Mouse (Mus musculus): ENCODE measurements around the gene Llgl2. TPM values are rescaled to one million over a fixed set of nuclear protein-coding genes. Genes with fewer than 3 reads are reported as not detected.

Llgl2 gene
- polyA plus RNA-seq, 1 experiment from 2014 or later, result 2.5 TPM

DNA sequence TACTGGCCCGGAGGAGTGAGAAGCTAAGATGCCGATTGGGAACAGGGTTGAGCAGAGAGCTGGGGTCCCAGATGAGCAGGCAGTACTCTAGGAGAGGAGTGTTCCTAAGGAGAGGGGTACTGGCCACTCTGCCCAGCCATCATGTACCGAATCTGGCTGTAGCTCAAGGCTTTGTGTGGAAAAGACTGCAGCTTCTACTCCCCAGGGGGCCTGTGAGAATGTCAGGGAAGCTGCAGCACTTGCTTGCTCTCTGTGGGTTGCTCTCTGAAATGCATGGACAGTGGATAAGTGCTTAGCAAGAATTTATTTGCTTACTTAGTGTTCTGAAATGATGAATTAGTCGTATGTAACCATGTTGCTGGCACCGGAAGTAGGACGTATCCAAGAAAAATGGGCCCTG, 37.4 kb upstream of the Llgl2 start:
- H3K36me3 ChIP-seq (ENCODE audit: control insufficient read depth, insufficient read depth, low read length), result peaks cover 14% of the 10 kb centered on the region; the same call in 1 of the 2 replicates
- no peak overlapping the region for H3K4me3 ChIP-seq (ENCODE audit: low read depth, low read length)
- no peak for DNase-seq (ENCODE audit: low spot score, missing footprints)
- no peaks in the 10 kb centered on the region for H3K9me3 ChIP-seq (ENCODE audit: control insufficient read depth, low read length)
- H3K4me1 ChIP-seq (ENCODE audit: control insufficient read depth, insufficient read depth, low read length), result peaks cover 16% of the 10 kb centered on the region
- 72% methylated on average over 6 of the region's 6 CpGs for WGBS
- H3K27me3 ChIP-seq (ENCODE audit: control insufficient read depth, insufficient read depth, low read length), result no peaks in the 10 kb centered on the region
- no peak overlapping the region for H3K4me2 ChIP-seq
- no peak overlapping the region for H3K27ac ChIP-seq (ENCODE audit: low read depth, low read length)
- no peak for ATAC-seq (ENCODE audit: low FRiP score)
- H3K9ac ChIP-seq (ENCODE audit: low read length), result no peak overlapping the region

DNA sequence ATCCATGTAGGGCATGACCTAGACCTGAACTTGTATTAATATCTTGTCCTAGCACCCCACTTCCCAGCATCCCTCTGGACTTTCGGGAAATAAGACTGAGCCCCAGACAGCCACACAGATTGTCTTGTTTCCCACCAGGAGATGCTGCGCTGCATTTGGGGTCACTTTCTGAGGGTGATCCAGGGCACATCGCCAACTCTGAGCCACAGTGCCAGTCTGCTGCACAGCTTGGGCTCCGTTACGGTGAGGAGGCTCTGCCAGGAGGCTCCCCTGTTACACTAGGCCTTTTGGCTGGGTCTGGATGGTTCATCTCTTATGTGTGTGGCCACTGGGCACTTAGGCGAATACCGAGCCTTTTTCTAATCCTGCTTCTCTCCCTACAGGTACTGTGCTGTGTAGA, 34.1 kb upstream of the Llgl2 start:
- Histone ChIP-seq H3K27me3 (ENCODE audit: control insufficient read depth, insufficient read depth, low read length) (no peaks in the 10 kb centered on the region), H3K27ac (ENCODE audit: low read depth, low read length) (no peak overlapping the region), H3K9ac (ENCODE audit: low read length) (no peak overlapping the region), H3K4me2 (no peak overlapping the region), H3K4me3 (ENCODE audit: low read depth, low read length) (no peak overlapping the region), H3K36me3 (ENCODE audit: control insufficient read depth, insufficient read depth, low read length) (peaks cover 34% of the 10 kb centered on the region), H3K9me3 (ENCODE audit: control insufficient read depth, low read length) (no peaks in the 10 kb centered on the region), H3K4me1 (ENCODE audit: control insufficient read depth, insufficient read depth, low read length) (peaks cover 6% of the 10 kb centered on the region)
- 95% methylated on average over 7 of the region's 7 CpGs for WGBS
- DNase-seq (ENCODE audit: low spot score, missing footprints), result no peak
- ATAC-seq (ENCODE audit: low FRiP score), result no peak

DNA sequence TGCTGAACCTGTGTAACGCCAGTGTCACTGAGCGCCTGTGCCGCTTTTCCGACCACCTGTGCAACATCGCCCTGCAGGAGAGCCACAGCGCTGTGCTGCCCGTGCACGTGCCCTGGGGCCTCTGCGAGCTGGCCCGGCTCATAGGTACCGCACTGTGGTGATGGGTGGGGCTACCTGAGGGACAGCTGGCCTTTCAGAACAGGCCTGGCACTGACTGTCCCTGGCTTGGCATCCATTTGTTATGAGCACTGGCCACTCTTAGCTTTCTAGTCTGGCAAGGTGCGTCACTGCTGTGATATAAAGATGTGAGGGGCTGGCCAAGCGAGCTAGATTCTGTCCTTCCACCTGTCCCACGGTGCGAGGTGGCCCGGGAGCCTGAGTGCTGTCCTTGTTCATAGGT, 31.9 kb upstream of the Llgl2 start:
- DNase-seq (ENCODE audit: low spot score, missing footprints) (no peak), ATAC-seq (ENCODE audit: low FRiP score) (no peak)
- H3K36me3 ChIP-seq (ENCODE audit: control insufficient read depth, insufficient read depth, low read length), result peaks cover 38% of the 10 kb centered on the region
- no peaks in the 10 kb centered on the region for H3K27me3 ChIP-seq (ENCODE audit: control insufficient read depth, insufficient read depth, low read length)
- H3K9me3 ChIP-seq (ENCODE audit: control insufficient read depth, low read length), result no peaks in the 10 kb centered on the region
- H3K9ac ChIP-seq (ENCODE audit: low read length), result no peak overlapping the region
- no peaks in the 10 kb centered on the region for H3K4me1 ChIP-seq (ENCODE audit: control insufficient read depth, insufficient read depth, low read length)
- H3K27ac ChIP-seq (ENCODE audit: low read depth, low read length), result no peak overlapping the region
- no peak overlapping the region for H3K4me2 ChIP-seq
- no peak overlapping the region for H3K4me3 ChIP-seq (ENCODE audit: low read depth, low read length)
- 95% methylated on average over 16 of the region's 16 CpGs for WGBS

DNA sequence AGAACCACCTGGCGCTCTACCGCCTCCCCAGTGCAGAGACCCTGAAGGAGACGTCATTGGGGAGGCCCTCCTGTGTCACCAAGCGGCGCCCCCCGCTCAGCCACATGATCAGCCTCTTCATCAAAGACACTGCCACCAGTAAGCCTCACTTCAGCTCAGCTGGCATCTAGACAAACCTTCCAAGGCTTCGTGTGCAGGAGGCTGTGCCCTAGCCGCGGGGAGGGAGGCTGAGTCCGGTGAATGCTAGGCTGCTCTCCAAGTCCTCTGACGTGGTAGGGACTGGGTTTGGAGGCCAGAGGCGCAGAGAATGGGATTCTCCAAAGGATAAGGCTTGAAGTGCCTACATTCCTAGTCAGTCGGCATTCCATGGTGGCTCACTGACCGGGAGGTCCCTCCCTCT, 31.5 kb upstream of the Llgl2 start:
- 86% methylated on average over 14 of the region's 14 CpGs for WGBS
- Histone ChIP-seq H3K4me1 (ENCODE audit: control insufficient read depth, insufficient read depth, low read length) (no peaks in the 10 kb centered on the region), H3K36me3 (ENCODE audit: control insufficient read depth, insufficient read depth, low read length) (peaks cover 38% of the 10 kb centered on the region), H3K9me3 (ENCODE audit: control insufficient read depth, low read length) (no peaks in the 10 kb centered on the region), H3K4me2 (no peak overlapping the region), H3K27ac (ENCODE audit: low read depth, low read length) (no peak overlapping the region), H3K4me3 (ENCODE audit: low read depth, low read length) (no peak overlapping the region), H3K9ac (ENCODE audit: low read length) (no peak overlapping the region), H3K27me3 (ENCODE audit: control insufficient read depth, insufficient read depth, low read length) (no peaks in the 10 kb centered on the region)
- ATAC-seq (ENCODE audit: low FRiP score) (no peak), DNase-seq (ENCODE audit: low spot score, missing footprints) (no peak)

DNA sequence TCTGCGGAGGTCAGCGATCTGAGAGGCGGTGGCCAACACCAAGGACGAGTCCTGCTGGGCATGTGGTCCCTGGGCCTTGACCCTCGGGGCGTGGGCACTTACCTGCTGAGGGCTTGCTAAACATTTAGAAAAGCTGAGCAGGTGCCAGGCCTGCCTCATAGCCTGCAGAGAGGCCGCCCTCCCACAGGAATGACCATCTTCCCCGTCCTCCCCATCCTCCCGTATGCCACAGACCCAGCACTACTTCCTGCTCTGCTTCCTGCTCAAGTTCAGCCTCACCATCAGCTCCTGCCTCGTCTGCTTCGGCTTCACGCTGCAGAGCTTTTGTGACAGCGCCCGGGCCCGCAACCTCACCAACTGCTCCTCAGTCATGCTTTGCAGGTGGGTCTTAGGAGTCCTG, 27.0 kb upstream of the Llgl2 start:
- H3K27ac ChIP-seq (ENCODE audit: low read depth, low read length), result no peak overlapping the region
- peaks cover 39% of the 10 kb centered on the region for H3K36me3 ChIP-seq (ENCODE audit: control insufficient read depth, insufficient read depth, low read length)
- no peak for DNase-seq (ENCODE audit: low spot score, missing footprints)
- H3K4me1 ChIP-seq (ENCODE audit: control insufficient read depth, insufficient read depth, low read length), result no peaks in the 10 kb centered on the region
- no peak overlapping the region for H3K4me2 ChIP-seq
- no peak overlapping the region for H3K9ac ChIP-seq (ENCODE audit: low read length)
- no peaks in the 10 kb centered on the region for H3K27me3 ChIP-seq (ENCODE audit: control insufficient read depth, insufficient read depth, low read length)
- WGBS, result 86% methylated on average over 15 of the region's 15 CpGs
- no peak overlapping the region for H3K4me3 ChIP-seq (ENCODE audit: low read depth, low read length)
- no peaks in the 10 kb centered on the region for H3K9me3 ChIP-seq (ENCODE audit: control insufficient read depth, low read length)
- no peak for ATAC-seq (ENCODE audit: low FRiP score)

DNA sequence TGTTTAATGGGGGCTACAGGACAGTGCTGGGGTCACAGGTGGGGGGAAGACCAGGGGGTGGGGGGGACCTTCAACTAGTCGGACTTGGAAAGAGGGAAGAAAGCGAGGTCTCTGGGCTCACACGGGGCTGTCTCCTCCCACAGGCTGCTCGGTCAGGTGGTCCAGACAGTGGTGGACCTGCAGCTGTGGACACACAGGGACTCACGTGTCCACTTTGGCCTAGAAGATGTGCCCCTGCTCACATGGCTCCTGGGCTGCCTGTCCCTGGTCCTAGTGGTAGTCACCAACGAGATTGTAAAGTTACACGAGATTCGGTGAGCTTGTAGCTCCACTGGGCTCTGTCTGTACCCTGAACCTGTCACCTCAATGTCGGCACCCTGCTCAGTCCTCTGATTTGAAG, 26.2 kb upstream of the Llgl2 start:
- Histone ChIP-seq H3K27ac (ENCODE audit: low read depth, low read length) (no peak overlapping the region), H3K36me3 (ENCODE audit: control insufficient read depth, insufficient read depth, low read length) (peaks cover 33% of the 10 kb centered on the region), H3K9me3 (ENCODE audit: control insufficient read depth, low read length) (no peaks in the 10 kb centered on the region), H3K4me3 (ENCODE audit: low read depth, low read length) (no peak overlapping the region), H3K4me2 (no peak overlapping the region), H3K4me1 (ENCODE audit: control insufficient read depth, insufficient read depth, low read length) (no peaks in the 10 kb centered on the region; the same call in 1 of the 2 replicates), H3K9ac (ENCODE audit: low read length) (no peak overlapping the region), H3K27me3 (ENCODE audit: control insufficient read depth, insufficient read depth, low read length) (no peaks in the 10 kb centered on the region)
- DNase-seq (ENCODE audit: low spot score, missing footprints) (no peak), ATAC-seq (ENCODE audit: low FRiP score) (no peak)
- WGBS, result 86% methylated on average over 9 of the region's 9 CpGs

DNA sequence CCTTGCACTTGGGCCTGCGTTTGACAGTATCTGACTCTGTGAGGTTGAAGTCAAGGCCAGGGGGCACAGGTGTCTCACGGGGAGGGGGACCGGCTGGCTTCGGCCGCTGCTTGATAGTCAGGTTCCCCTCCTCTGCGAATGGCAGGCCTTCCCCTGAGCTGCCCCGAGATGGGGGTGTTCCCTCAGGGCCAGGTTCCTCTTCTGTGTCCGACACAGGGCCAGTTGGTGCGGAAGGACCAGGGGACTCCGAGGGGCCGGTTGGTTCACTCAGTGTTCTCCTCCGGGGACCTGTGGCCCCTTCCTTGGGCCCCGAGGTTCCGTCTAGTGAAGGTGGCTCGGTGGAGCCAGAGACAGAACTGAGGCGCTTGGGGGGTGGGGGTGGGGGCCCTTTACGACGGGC, 22.9 kb upstream of the Llgl2 start:
- no peaks in the 10 kb centered on the region for H3K9me3 ChIP-seq (ENCODE audit: control insufficient read depth, low read length)
- H3K9ac ChIP-seq (ENCODE audit: low read length), result no peak overlapping the region
- peaks cover 34% of the 10 kb centered on the region for H3K36me3 ChIP-seq (ENCODE audit: control insufficient read depth, insufficient read depth, low read length)
- no peaks in the 10 kb centered on the region for H3K27me3 ChIP-seq (ENCODE audit: control insufficient read depth, insufficient read depth, low read length)
- no peaks in the 10 kb centered on the region; the same call in 1 of the 2 replicates for H3K4me1 ChIP-seq (ENCODE audit: control insufficient read depth, insufficient read depth, low read length)
- WGBS, result 93% methylated on average over 18 of the region's 18 CpGs
- no peak for DNase-seq (ENCODE audit: low spot score, missing footprints)
- H3K4me3 ChIP-seq (ENCODE audit: low read depth, low read length), result no peak overlapping the region
- no peak for ATAC-seq (ENCODE audit: low FRiP score)
- H3K27ac ChIP-seq (ENCODE audit: low read depth, low read length), result no peak overlapping the region
- H3K4me2 ChIP-seq, result no peak overlapping the region

DNA sequence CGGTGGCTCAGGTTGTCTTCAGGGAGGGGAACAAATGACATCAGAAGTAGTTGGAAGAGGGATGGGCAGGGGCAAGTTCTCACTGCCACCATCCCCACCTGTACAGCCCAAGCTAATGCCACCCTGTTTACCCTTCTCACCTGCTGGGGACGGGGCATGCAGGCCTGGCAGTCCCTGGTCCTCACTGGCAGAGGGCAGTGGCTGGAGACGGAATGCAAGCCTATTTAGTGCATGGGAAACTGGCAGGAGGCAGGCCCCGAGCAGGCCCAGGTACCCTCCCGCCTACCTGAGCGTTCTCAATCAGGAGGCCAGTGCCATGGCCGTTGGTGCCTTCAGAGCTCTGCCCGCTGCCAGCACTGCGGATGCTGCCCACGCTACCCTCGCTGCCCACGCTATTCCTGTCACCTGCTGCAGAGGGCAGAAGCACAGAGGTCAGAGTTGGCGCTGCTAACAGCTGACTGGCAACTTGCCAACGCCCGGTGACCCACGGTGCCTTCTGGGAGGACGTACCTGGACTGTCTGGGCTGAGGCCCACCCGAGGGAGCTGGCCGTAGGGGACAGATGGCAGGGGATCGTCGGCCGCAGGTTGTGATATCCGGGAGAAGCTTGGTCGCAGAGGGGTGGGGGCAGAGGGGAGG, 20.7 kb upstream of the Llgl2 start:
- Histone ChIP-seq H3K9me3 (ENCODE audit: control insufficient read depth, low read length) (no peaks in the 10 kb centered on the region), H3K27ac (ENCODE audit: low read depth, low read length) (no peak overlapping the region), H3K4me1 (ENCODE audit: control insufficient read depth, insufficient read depth, low read length) (no peaks in the 10 kb centered on the region; the same call in none of the 2 replicates), H3K9ac (ENCODE audit: low read length) (no peak overlapping the region), H3K27me3 (ENCODE audit: control insufficient read depth, insufficient read depth, low read length) (no peaks in the 10 kb centered on the region), H3K4me3 (ENCODE audit: low read depth, low read length) (no peak overlapping the region), H3K36me3 (ENCODE audit: control insufficient read depth, insufficient read depth, low read length) (peaks cover 35% of the 10 kb centered on the region), H3K4me2 (no peak overlapping the region)
- ATAC-seq (ENCODE audit: low FRiP score) (no peak), DNase-seq (ENCODE audit: low spot score, missing footprints) (no peak)
- WGBS, result 94% methylated on average over 24 of the region's 24 CpGs

DNA sequence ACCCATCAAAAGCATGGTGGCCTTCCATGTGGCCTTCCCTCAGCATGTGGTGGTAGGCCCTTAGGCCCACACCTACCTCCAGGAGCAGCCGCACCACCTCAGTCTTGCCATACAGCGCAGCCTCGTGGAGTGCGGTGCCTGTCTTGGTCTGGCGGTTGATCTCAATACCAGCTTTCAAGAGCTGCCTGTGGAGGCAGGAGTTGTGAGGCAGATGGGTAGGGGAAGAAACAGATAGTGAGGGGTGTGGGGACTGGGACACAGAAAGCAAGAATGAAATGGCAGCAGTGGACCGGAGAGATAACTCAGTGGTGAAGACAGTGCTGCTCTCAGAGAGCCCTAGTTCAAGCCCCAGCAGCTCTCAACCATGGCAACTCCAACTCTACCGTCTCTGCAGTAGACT, 18.8 kb upstream of the Llgl2 start:
- Histone ChIP-seq H3K4me1 (ENCODE audit: control insufficient read depth, insufficient read depth, low read length) (peaks cover 12% of the 10 kb centered on the region), H3K4me3 (ENCODE audit: low read depth, low read length) (no peak overlapping the region), H3K4me2 (no peak overlapping the region), H3K27ac (ENCODE audit: low read depth, low read length) (no peak overlapping the region), H3K36me3 (ENCODE audit: control insufficient read depth, insufficient read depth, low read length) (peaks cover 26% of the 10 kb centered on the region), H3K9ac (ENCODE audit: low read length) (no peak overlapping the region), H3K9me3 (ENCODE audit: control insufficient read depth, low read length) (no peaks in the 10 kb centered on the region), H3K27me3 (ENCODE audit: control insufficient read depth, insufficient read depth, low read length) (no peaks in the 10 kb centered on the region)
- ATAC-seq (ENCODE audit: low FRiP score), result no peak
- WGBS, result 95% methylated on average over 7 of the region's 7 CpGs
- DNase-seq (ENCODE audit: low spot score, missing footprints), result no peak

Data from midbrain, embryonic 11.5 days (tissue).